Mouse (Mus musculus) cerebellum, adult 2 months (tissue): ENCODE measurements around the gene Rabgap1l.

Experiments
- CTCF ChIP-seq: fragments of 200-500 bp; IDR thresholded peaks from 2 replicates; pipeline ENCODE4 v1.5.1; 2011; ENCODE audit warnings: low read depth, mild to moderate bottlenecking, control low read depth, low read length, moderate library complexity, borderline replicate concordance; ENCODE audit not compliant: insufficient read depth
- POLR2A ChIP-seq: fragments of 200-500 bp; IDR thresholded peaks from 2 replicates; pipeline ENCODE4 v1.6.1; 2011; ENCODE audit warnings: low read length, control low read depth, borderline replicate concordance; ENCODE audit not compliant: insufficient read depth

- TF ChIP-seq CTCF: no peak
- no peak for TF ChIP-seq POLR2A
These were observed 495.3 kb downstream of the Rabgap1l start for GRCm38 (mm10) chr1:160297701-160298100.
